Mouse (Mus musculus): Measurements from ENCODE around the gene Ccdc88b.
"Not testable (repeated sequence)": the region's sequence is repeated elsewhere in the genome, so short reads cannot be mapped to it uniquely, and the experiment has no call there.

The Ccdc88b gene

GRCm38 (mm10) chr19:6858031-6858430, at the start of gene Ccdc88b:
Gene Ccdc88b (minus strand): TSS chr19:6858211.
- no peak for DNase-seq

- no peak for DNase-seq
Observed at GRCm38 (mm10) chr19:6907094-6907493, 49.1 kb upstream of the Ccdc88b start.

- DNase-seq = no peak
Observed at GRCm38 (mm10) chr19:6906199-6906598, 48.2 kb upstream of the Ccdc88b start.

GRCm38 (mm10) chr19:6905498-6906159, 47.6 kb upstream of the Ccdc88b start:
- no peak for DNase-seq

GRCm38 (mm10) chr19:6904846-6905245, 46.8 kb upstream of the Ccdc88b start:
- DNase-seq = no peak

GRCm38 (mm10) chr19:6903031-6903430, 45.0 kb upstream of the Ccdc88b start:
- no peak for DNase-seq

GRCm38 (mm10) chr19:6899641-6900040, 41.6 kb upstream of the Ccdc88b start:
- no peak for DNase-seq

GRCm38 (mm10) chr19:6895608-6896305, 37.7 kb upstream of the Ccdc88b start:
- DNase-seq = not testable (repeated sequence)

GRCm38 (mm10) chr19:6893731-6894451, 35.9 kb upstream of the Ccdc88b start:
- no peak for DNase-seq

- no peak for DNase-seq
Observed at GRCm38 (mm10) chr19:6892512-6892911, 34.5 kb upstream of the Ccdc88b start.

GRCm38 (mm10) chr19:6877965-6878364, 20.0 kb upstream of the Ccdc88b start:
- no peak for DNase-seq

GRCm38 (mm10) chr19:6876799-6877198, 18.8 kb upstream of the Ccdc88b start:
- DNase-seq = no peak

GRCm38 (mm10) chr19:6875834-6876233, 17.8 kb upstream of the Ccdc88b start:
- no peak for DNase-seq

- no peak for DNase-seq
Observed at GRCm38 (mm10) chr19:6874257-6874656, 16.2 kb upstream of the Ccdc88b start.

- DNase-seq = no peak
Observed at GRCm38 (mm10) chr19:6872701-6873100, 14.7 kb upstream of the Ccdc88b start.

GRCm38 (mm10) chr19:6871574-6872271, 13.7 kb upstream of the Ccdc88b start:
- DNase-seq = no peak

- DNase-seq = no peak
Observed at GRCm38 (mm10) chr19:6869355-6869754, 11.3 kb upstream of the Ccdc88b start.

- DNase-seq = no peak
Observed at GRCm38 (mm10) chr19:6861451-6861850, 3.4 kb upstream of the Ccdc88b start.

GRCm38 (mm10) chr19:6860706-6861105, 2.7 kb upstream of the Ccdc88b start:
- DNase-seq = no peak

- DNase-seq = no peak
Observed at GRCm38 (mm10) chr19:6859971-6860370, 2.0 kb upstream of the Ccdc88b start.

GRCm38 (mm10) chr19:6859032-6859651, 1.1 kb upstream of the Ccdc88b start:
- no peak for DNase-seq

- no peak for DNase-seq
Observed at GRCm38 (mm10) chr19:6857391-6858005, 513 bp downstream of the Ccdc88b start.
